Mouse (Mus musculus): ENCODE measurements around the gene Pnpla1.
A peak's percentile ranks its signal among the peaks of the same experiment; 100 is the strongest.

Pnpla1 gene

GRCm38 (mm10) chr17:28924957-28925595, 66.9 kb downstream of the Pnpla1 start:
- DNase-seq (ENCODE audit: low spot score), result no peak

- peak; percentile 85 for DNase-seq (ENCODE audit: low spot score)
These were observed 68.2 kb downstream of the Pnpla1 start for GRCm38 (mm10) chr17:28926380-28926779.

GRCm38 (mm10) chr17:28926866-28927635, 68.8 kb downstream of the Pnpla1 start:
- peak; percentile 56 for DNase-seq (ENCODE audit: low spot score)

- no peak for DNase-seq (ENCODE audit: low spot score)
These were observed 69.8 kb downstream of the Pnpla1 start for GRCm38 (mm10) chr17:28928004-28928403.

GRCm38 (mm10) chr17:28929369-28929768, 71.2 kb downstream of the Pnpla1 start:
- DNase-seq (ENCODE audit: low spot score), result no peak

- peak; percentile 56 for DNase-seq (ENCODE audit: low spot score)
These were observed 72.3 kb downstream of the Pnpla1 start for GRCm38 (mm10) chr17:28930392-28931074.

- DNase-seq (ENCODE audit: low spot score), result no peak
These were observed 73.4 kb downstream of the Pnpla1 start for GRCm38 (mm10) chr17:28931436-28932211.

- no peak for DNase-seq (ENCODE audit: low spot score)
These were observed 74.1 kb downstream of the Pnpla1 start for GRCm38 (mm10) chr17:28932274-28932673.

- DNase-seq (ENCODE audit: low spot score), result no peak
These were observed 76.1 kb downstream of the Pnpla1 start for GRCm38 (mm10) chr17:28934120-28934916.

- DNase-seq (ENCODE audit: low spot score), result no peak
These were observed 77.9 kb downstream of the Pnpla1 start for GRCm38 (mm10) chr17:28936133-28936532.

- no peak for DNase-seq (ENCODE audit: low spot score)
These were observed 78.6 kb downstream of the Pnpla1 start for GRCm38 (mm10) chr17:28936622-28937345.

Data from layer of hippocampus, adult 11-12 months (tissue).